Mouse (Mus musculus): ENCODE data around the gene Nphp3.

Nphp3 gene

DNA sequence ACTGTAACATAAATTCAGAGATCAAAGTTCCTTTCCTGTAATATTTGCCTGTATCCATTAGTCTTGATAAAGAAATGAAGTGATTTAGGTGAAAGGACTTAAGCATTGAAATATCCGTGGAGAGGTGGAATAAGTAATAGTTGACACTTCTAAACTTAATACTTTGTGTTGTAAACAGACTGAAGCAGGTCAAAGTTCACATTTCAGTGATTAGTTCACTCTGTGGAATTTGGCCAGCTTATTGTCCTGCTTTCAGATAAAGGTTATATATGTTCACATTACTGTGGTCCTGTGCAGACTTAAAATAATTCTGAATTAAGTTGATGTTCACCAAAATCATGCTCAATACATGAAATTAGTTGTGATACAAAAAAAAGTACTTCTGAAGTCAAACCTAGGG lies 62.2 kb downstream of the Nphp3 start:
- DNase-seq: peak in 1 of 2 experiments; percentile 45

DNA sequence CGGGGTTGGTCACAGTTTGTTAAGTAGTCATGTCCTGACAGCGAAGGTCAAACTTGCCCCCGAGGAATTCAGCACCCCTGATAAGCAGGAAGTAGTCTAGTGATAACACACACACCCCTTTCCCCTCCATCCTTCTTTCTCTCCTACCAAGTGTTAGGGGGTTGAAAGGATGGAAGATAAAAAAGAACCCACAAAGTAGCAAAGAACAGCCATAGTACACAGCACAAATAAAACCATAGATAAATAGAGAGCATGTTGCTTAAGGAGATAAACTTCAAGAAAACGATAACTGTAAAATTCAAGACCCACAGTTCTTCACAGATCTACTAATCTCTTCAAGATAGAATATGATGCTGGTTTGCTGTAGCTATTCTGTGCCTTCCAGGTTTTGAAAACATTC lies 67.9 kb downstream of the Nphp3 start:
- DNase-seq: no peak

DNA sequence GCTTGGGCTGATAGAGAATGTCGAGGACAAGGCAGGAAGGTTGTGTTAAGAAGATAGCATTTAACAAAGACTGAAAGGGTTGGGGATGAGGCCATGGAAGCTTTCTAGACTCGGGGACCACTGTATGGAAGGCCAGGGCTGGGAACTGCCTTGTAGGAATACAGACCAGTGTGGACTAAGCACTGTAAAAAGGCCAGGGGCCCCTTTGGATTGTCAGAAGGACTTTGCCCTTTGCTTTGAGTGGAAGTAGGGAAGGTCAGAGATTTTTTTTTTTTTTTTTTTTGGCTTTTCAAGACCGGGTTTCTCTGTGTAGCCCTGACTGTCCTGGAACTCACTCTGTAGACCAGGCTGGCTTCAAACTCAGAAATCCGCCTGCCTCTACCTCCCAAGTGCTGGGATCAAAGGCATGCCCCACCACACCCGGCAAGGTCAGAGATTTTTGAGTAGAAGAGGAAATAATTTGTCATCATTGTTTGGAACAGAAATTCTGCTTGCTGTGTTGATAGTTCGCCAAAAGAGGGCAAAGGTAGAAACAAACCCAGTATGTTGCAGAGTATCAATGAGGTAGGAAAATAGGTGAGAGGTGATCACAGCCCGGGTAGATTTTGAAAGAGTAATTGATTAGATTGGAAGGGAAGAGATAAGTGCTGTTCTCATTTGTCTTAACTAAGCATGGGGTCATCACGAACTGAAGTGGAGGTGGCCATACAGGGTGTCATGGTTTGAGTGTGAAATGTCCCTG lies 68.7 kb downstream of the Nphp3 start:
- peak; percentile 8 to 16 for DNase-seq

DNA sequence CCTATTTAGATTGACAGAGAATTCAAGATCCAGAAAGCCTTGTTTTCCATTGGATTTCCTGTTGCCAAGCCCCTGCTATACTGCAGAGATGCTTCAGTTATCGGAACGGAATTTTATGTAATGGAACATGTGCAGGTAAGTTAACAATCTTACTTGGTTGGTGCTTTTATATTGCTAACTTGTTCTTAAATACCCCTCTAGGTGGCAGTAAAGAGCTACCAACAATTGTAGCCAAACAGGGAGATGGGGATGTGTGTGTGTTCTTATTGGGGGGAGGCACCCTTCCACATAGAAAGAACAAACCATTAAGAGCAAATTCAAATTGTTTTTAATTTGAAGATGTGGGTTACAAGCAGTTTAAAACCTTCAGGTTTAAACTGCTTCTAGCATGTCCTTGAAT lies 73.5 kb downstream of the Nphp3 start:
- DNase-seq: no peak

DNA sequence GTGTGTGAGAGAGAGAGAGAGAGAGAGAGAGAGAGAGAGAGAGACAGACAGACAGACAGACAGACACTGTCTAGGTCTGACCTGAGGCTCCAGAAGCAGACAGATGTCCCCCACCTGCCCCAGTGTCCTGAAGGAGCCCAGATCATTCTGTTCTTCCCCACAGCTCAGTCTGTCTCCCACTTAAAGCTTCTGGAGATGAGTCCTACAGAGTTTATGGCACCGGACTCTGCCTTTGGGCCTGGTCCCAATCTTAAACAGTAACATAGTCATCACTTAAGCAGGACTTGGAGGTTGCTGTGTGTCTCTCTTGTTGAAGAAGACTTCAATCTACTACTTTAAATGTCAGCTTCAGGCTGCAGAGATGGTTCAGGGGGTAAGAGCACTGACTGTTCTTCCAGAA lies 76.4 kb downstream of the Nphp3 start:
- DNase-seq: no peak

DNA sequence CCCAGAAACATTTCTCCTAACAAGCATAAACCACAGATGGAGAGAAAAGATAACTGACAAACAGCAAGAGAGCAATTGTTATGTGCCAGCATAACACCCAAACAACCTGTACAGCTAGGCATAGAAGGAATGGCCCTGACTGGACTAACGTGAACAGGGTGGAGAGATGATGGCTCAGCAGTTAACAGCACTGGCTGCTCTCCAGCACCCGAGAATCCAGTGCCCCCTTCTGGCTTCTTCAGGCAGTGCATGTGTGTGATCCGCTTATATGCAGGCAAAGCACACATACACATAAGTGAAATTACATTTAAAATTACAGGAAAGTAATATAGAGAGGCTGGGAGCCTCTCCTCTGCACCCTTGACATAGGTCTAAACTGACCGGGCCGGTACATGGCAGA lies 77.0 kb downstream of the Nphp3 start:
- DNase-seq: peak; percentile 36 to 72

DNA sequence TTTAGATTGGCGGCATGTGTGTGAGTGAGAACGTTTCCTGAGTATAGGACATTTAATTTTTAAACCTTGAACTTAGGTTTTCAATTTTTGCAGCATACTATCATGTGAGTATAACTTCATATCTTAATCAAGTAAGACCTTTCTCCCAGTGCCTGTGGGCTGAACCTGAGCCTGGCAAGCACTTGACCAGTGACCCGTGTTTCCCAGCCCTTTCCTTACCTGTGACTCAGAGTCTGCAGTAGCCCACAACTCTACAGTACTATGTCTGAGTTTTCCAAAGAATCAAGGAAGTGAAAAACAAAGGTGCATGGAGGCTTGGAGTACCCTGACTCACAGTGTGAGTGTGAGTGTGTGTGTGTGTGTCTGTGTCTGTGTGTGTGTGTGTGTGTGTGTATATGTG lies 77.7 kb downstream of the Nphp3 start:
- DNase-seq: no peak

DNA sequence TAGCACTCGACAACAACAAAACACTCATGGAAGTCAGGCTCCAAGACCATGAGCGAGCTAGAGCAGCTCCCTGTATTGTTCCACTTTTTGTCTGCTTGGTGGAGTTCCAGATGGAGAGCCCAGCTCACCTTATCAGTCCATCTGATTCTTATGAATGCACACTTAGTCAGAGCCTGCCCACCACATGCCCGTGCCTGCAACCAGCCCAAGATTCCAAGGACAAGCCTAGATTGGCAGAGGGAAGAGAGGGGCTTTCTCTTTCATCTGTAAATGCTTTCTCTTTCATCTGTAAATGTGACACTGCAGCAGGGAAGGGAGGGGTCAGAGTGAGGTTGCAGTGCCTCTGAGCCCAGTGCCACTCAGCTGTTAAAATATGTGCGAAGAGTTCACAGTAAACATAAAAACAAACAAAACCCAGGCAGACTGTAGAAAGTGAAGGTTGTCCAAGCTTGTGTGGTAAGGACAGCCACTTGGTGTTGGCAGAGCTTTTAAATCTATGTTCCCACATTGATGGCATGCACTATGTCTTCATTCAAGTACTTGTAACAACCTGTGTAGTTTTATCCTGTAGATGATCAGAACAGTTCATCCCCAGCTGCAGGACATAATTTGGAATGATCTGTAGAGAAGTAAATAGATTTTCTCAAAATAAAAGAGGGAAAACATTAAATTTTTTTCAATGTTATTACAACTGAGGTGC lies 83.5 kb downstream of the Nphp3 start:
- no peak for DNase-seq

DNA sequence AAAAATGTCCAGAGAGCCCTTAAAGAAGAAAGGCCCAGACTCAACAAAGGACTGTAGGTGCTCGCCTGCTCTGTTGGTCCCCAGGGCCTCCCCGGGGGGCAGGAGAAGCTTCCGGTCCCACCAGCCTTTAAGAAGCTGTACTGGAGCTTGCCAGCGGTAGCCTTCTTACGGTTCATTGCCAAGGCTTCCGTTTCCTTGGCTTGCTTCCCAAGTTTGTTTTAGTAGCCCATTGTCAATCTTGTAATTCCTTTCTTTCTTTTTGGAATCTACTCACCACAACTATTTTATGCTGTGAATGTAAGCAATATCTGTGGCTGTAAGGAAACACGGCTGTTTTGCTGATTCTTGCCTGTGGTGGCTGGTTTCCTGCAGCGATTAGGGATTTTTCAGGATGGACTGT lies 86.2 kb downstream of the Nphp3 start:
- DNase-seq: peak; percentile 32 to 35

DNA sequence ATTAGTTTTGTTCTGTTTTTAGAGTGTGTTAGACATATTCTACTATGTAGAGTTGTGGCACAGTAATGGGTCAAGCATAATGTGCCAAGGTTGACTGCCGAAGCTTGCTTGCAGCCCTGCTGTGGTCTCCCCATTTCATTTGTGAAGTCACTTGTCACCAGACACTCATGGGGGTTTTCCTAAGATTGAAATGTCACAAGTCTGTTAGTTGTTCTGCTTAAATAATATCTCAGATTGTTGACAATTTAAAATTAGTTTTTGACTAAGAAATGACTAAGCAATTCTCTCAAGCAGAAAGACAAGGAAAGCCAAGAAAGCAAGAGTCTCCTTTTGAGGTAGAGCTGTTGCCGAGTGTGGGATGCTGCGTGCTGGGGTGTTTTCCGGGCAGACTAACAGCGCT lies 90.6 kb downstream of the Nphp3 start:
- DNase-seq: no peak
